Mouse (Mus musculus) C2C12 (cell line): ENCODE data around the gene Adarb2. TPM values are rescaled to one million over a fixed set of nuclear protein-coding genes. Genes with fewer than 3 reads are reported as not detected.

ENCODE experiments used
- H3K27me3 ChIP-seq: one replicate; pipeline ENCODE4 v1.6.1; 2011; ENCODE audit not compliant: control insufficient read depth, insufficient read depth, insufficient read length
- H3K36me3 ChIP-seq: one replicate; pipeline ENCODE4 v1.6.1; 2011; ENCODE audit not compliant: control insufficient read depth, insufficient read depth
- H3K4me3 ChIP-seq: one replicate; pipeline ENCODE4 v1.5.1; 2011; ENCODE audit warnings: mild to moderate bottlenecking, control low read depth; ENCODE audit not compliant: poor library complexity, insufficient read depth, severe bottlenecking
- H3K79me2 ChIP-seq: one replicate; pipeline ENCODE4 v1.6.1; 2011; ENCODE audit not compliant: control insufficient read depth, insufficient read depth
- H3K79me3 ChIP-seq: one replicate; pipeline ENCODE4 v1.6.1; 2011; ENCODE audit warnings: low read depth, control low read depth
- H3ac ChIP-seq: one replicate; pipeline ENCODE3; 2011; ENCODE audit warnings: low read depth; ENCODE audit not compliant: control insufficient read depth, insufficient read length
- CEBPB ChIP-seq: IDR thresholded peaks from one replicate; pipeline ENCODE4 v1.6.1; 2011; ENCODE audit warnings: low read depth, mild to moderate bottlenecking, control low read depth, moderate library complexity
- CTCF ChIP-seq: IDR thresholded peaks from one replicate; pipeline ENCODE4 v1.5.1; 2011; ENCODE audit not compliant: control insufficient read depth, insufficient read depth, insufficient read length
- FOSL1 ChIP-seq: IDR thresholded peaks from one replicate; pipeline ENCODE4 v1.8.0; 2011; ENCODE audit warnings: mild to moderate bottlenecking, low read length; ENCODE audit not compliant: poor library complexity, insufficient read depth, severe bottlenecking
- MAX ChIP-seq: IDR thresholded peaks from one replicate; pipeline ENCODE4 v1.6.1; 2011; ENCODE audit warnings: mild to moderate bottlenecking, control low read depth
- MYOD1 ChIP-seq: IDR thresholded peaks from one replicate; pipeline ENCODE4 v1.6.1; 2011; ENCODE audit warnings: low read depth; ENCODE audit not compliant: control insufficient read depth, insufficient read length
- MYOG ChIP-seq: IDR thresholded peaks from one replicate; pipeline ENCODE4 v1.6.1; 2011; ENCODE audit not compliant: control insufficient read depth, insufficient read length; ENCODE audit errors: extremely low read depth
- USF1 ChIP-seq: IDR thresholded peaks from one replicate; pipeline ENCODE4 v1.6.1; 2011; ENCODE audit warnings: low read depth, mild to moderate bottlenecking, control low read depth, moderate library complexity
- polyA plus RNA-seq: library from polyadenylated mRNA; unstranded; fragments of >200 nt; fragmentation: generic; extraction: Trizol; gene quantifications from one replicate; pipeline ENCODE4 v1.2.1, GENCODE M21; 2012; ENCODE audit warnings: missing spikeins

Gene Adarb2
- polyA plus RNA-seq, 1 experiment: 0.01 TPM

DNA sequence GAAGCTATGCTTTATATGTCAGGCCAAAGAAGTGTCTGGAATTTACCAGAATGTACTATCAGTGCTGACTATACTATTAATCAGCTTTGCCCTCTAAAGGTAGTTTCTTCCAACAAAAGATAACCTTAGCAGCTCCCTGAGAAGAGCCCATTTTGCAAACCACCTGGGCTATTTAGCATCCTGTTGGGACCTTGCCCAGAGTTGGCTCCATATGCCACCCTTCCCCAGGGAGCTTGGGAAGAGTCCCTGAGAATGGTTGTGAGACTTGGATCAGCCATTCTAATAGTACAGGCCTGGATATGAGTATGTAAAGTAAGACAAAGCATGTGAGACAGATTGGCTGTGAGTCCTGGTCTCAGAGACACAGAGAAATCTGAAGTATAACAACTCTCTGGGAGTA is 149.7 kb downstream of the Adarb2 start:
- no peaks in the 10 kb centered on the region for H3K79me2 ChIP-seq
- TF ChIP-seq CEBPB (no peak), MYOD1 (no peak), USF1 (no peak), CTCF (no peak)
- H3K79me3 ChIP-seq: no peaks in the 10 kb centered on the region
- no peak overlapping the region for H3ac ChIP-seq
- peaks cover 4% of the 10 kb centered on the region for H3K27me3 ChIP-seq
- H3K4me3 ChIP-seq: no peak overlapping the region
- H3K36me3 ChIP-seq: no peaks in the 10 kb centered on the region

DNA sequence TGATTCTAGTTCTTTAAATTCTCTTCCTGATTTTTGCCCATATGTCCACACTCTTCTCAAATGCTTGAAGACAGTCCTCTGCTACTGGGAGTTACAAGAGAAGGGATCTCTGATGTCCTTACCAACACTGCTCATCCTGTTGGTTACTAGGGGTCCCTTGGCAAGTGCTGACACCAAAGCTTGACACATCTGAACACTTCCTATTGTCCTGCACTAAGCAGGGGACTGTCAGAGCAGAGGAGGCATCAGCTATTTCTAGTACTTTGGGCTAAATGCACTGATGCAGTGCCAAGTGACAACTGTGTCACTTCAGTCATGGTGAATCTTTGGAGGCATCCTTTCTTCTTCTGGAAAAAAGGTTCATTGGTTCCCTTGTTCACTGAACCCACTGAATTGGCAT is 150.3 kb downstream of the Adarb2 start:
- H3K79me2 ChIP-seq: no peaks in the 10 kb centered on the region
- H3K27me3 ChIP-seq: peaks cover 4% of the 10 kb centered on the region
- TF ChIP-seq USF1: no peak
- no peak for TF ChIP-seq MYOG
- TF ChIP-seq MAX: no peak
- no peak for TF ChIP-seq FOSL1
- H3K36me3 ChIP-seq: no peaks in the 10 kb centered on the region
- no peak overlapping the region for H3ac ChIP-seq
- no peak overlapping the region for H3K4me3 ChIP-seq
- no peaks in the 10 kb centered on the region for H3K79me3 ChIP-seq

- H3K27me3 ChIP-seq: no peaks in the 10 kb centered on the region
- no peaks in the 10 kb centered on the region for H3K36me3 ChIP-seq
- no peak overlapping the region for H3K4me3 ChIP-seq
- TF ChIP-seq USF1 (no peak), MAX (no peak), MYOD1 (no peak), FOSL1 (no peak)
- H3K79me3 ChIP-seq: no peaks in the 10 kb centered on the region
- no peak overlapping the region for H3ac ChIP-seq
- H3K79me2 ChIP-seq: no peaks in the 10 kb centered on the region
These were observed 162.9 kb downstream of the Adarb2 start for GRCm38 (mm10) chr13:8365523-8365922.

DNA sequence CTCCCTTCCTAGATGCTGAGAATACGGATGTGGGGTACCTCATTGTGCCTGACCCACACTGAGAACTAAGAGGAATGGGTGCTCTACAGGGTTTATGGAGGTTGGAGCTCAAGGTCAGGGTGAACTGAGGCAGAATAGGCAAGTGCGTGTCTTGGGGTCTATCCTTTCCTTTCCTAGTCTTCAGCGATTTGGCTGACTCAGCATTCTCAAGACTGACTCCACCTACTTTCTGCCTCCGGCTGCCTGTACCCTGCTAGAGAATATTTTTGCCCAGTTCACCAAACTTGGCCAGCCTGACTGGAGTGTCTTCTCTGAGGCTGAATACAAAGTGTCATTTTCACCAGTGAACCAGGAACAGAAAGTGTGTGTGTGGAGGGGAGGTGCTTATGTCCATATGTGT is 163.4 kb downstream of the Adarb2 start:
- no peaks in the 10 kb centered on the region for H3K27me3 ChIP-seq

GRCm38 (mm10) chr13:8369868-8370387 is 167.3 kb downstream of the Adarb2 start:
- no peaks in the 10 kb centered on the region for H3K79me3 ChIP-seq
- H3K36me3 ChIP-seq: no peaks in the 10 kb centered on the region
- no peak for TF ChIP-seq USF1
- no peak for TF ChIP-seq MYOD1
- TF ChIP-seq MYOG: no peak
- no peak for TF ChIP-seq MAX
- TF ChIP-seq CTCF: no peak
- TF ChIP-seq FOSL1: no peak
- TF ChIP-seq CEBPB: no peak
- no peaks in the 10 kb centered on the region for H3K79me2 ChIP-seq
- no peak overlapping the region for H3K4me3 ChIP-seq
- H3ac ChIP-seq: no peak overlapping the region
- no peaks in the 10 kb centered on the region for H3K27me3 ChIP-seq

More for the DNA sequence above, 163.4 kb downstream of the Adarb2 start:
- Histone ChIP-seq H3K4me3 (no peak overlapping the region), H3K79me2 (no peaks in the 10 kb centered on the region), H3K79me3 (no peaks in the 10 kb centered on the region), H3ac (no peak overlapping the region), H3K36me3 (no peaks in the 10 kb centered on the region)
- TF ChIP-seq CTCF (no peak), MAX (no peak), FOSL1 (no peak), CEBPB (no peak), USF1 (no peak), MYOG (no peak), MYOD1 (no peak)

DNA sequence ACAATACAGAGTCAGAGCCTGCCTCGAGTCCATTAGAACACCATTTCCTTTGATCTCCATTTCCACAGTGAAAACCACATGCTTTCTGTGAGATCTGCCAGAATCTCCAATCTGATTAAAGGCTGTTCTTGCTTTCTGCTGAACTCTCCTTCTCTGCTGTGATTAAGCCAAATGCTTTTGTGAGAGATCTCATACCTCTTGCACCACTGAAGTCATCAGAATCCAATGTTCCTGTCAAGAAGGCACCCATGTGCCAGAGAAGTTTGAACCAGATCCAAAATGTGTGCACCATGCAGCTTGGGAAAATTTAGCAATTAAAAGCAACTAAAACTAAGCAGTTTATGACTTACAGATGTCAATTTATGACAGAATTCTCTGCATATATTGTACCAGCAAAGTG is 185.9 kb downstream of the Adarb2 start:
- H3K36me3 ChIP-seq: no peaks in the 10 kb centered on the region
- H3K79me2 ChIP-seq: no peaks in the 10 kb centered on the region
- TF ChIP-seq MYOD1: no peak
- TF ChIP-seq CEBPB: no peak
- TF ChIP-seq USF1: no peak
- H3K79me3 ChIP-seq: no peaks in the 10 kb centered on the region
- no peaks in the 10 kb centered on the region for H3K27me3 ChIP-seq
- no peak overlapping the region for H3ac ChIP-seq
- H3K4me3 ChIP-seq: no peak overlapping the region
